ENCODE assay signal across 8 mouse cellular contexts in genomic region chr16:34571931-34572405, GRCm38 (mm10). TPM values are rescaled to one million over a fixed set of nuclear protein-coding genes. Genes with fewer than 3 reads are reported as not detected.
A peak's percentile ranks its signal among the peaks of the same experiment; 100 is the strongest.
DNase-seq lines count a peak whose midpoint lies in the region; ATAC-seq lines count a peak whose summit lies in the region.

No protein-coding gene starts in this region.

- no peak for ATAC-seq in heart, embryonic 11.5 days (replicated peaks; ENCODE audit: insufficient number of reproducible peaks, low FRiP score, low TSS enrichment)
- ATAC-seq in limb, embryonic 11.5 days (ENCODE audit: insufficient number of reproducible peaks, low FRiP score, low TSS enrichment, low read depth) = no peak; the same call in 1 of the 2 replicates
- no peak for ATAC-seq in neural tube, embryonic 15.5 days (ENCODE audit: low FRiP score)

- peak; percentile 92 for DNase-seq in heart, adult 11 months
- DNase-seq in heart, postnatal 25 days (ENCODE audit: low spot score) = no peak
- peak; percentile 34 for DNase-seq in NIH3T3 (ENCODE audit: low read depth)
- peak; percentile 70 for DNase-seq in limb, embryonic 11.5 days (ENCODE audit: low spot score)
- no peak for DNase-seq in urinary bladder, postnatal 4 days (ENCODE audit: low spot score in 2 of 2)
- no peak for DNase-seq in layer of hippocampus, postnatal 25 days (ENCODE audit: extremely low spot score in 1 of 2, low spot score in 1 of 2)

- H3K4me1 ChIP-seq in heart, embryonic 11.5 days (ENCODE audit: control insufficient read depth, insufficient read depth, low read length) = peaks cover 10% of the 10 kb centered on the region
- H3K4me1 ChIP-seq in limb, embryonic 11.5 days (ENCODE audit: control insufficient read depth, insufficient read depth, low read length) = peaks cover 6% of the 10 kb centered on the region; the same call in 1 of the 2 replicates
- peaks cover 32% of the 10 kb centered on the region for H3K4me1 ChIP-seq in neural tube, embryonic 15.5 days

- peaks cover 2% of the 10 kb centered on the region; the same call in 1 of the 2 replicates for H3K36me3 ChIP-seq in heart, embryonic 11.5 days (ENCODE audit: control insufficient read depth, insufficient read depth, low read length)
- H3K36me3 ChIP-seq in limb, embryonic 11.5 days (ENCODE audit: control insufficient read depth, insufficient read depth, low read length) = no peaks in the 10 kb centered on the region
- no peaks in the 10 kb centered on the region for H3K36me3 ChIP-seq in neural tube, embryonic 15.5 days

- H3K4me2 ChIP-seq in heart, embryonic 11.5 days = peak overlapping the region; percentile 92
- peak overlapping the region; percentile 93 for H3K4me2 ChIP-seq in limb, embryonic 11.5 days (ENCODE audit: low read depth, severe bottlenecking)
- peak overlapping the region; percentile 62 for H3K4me2 ChIP-seq in neural tube, embryonic 15.5 days

- H3K27me3 ChIP-seq in heart, embryonic 11.5 days (ENCODE audit: control insufficient read depth, insufficient read depth, low read length) = peaks cover 12% of the 10 kb centered on the region
- H3K27me3 ChIP-seq in limb, embryonic 11.5 days (ENCODE audit: control insufficient read depth, insufficient read depth, low read length) = no peaks in the 10 kb centered on the region
- no peaks in the 10 kb centered on the region for H3K27me3 ChIP-seq in neural tube, embryonic 15.5 days (replicated peaks)

- no peaks in the 10 kb centered on the region for H3K9me3 ChIP-seq in heart, embryonic 11.5 days (replicated peaks; ENCODE audit: control insufficient read depth, low read length)
- H3K9me3 ChIP-seq in limb, embryonic 11.5 days (ENCODE audit: control insufficient read depth, low read length) = no peaks in the 10 kb centered on the region
- H3K9me3 ChIP-seq in neural tube, embryonic 15.5 days (replicated peaks) = no peaks in the 10 kb centered on the region

- intact Hi-C loops in heart, postnatal 25 days (cut with DNase I) = loop anchor here (2.0 to 5.0 kb wide), 3 partner anchors 39 to 225 kb away; no protein-coding TSS in a partner anchor

- WGBS in heart, embryonic 11.5 days (ENCODE audit: insufficient replicate concordance) = 1% methylated on average over 10 of the region's 10 CpGs
- WGBS in limb, embryonic 11.5 days = under 1% methylated on average over 10 of the region's 10 CpGs
- WGBS in neural tube, embryonic 15.5 days = under 1% methylated on average over 10 of the region's 10 CpGs

- H3K9ac ChIP-seq in heart, embryonic 11.5 days (ENCODE audit: low read depth, low read length) = peak overlapping the region; percentile 91
- H3K9ac ChIP-seq in limb, embryonic 11.5 days (ENCODE audit: low read length) = peak overlapping the region; percentile 96
- H3K9ac ChIP-seq in neural tube, embryonic 15.5 days (replicated peaks) = peak overlapping the region; percentile 98

- H3K4me3 ChIP-seq in heart, embryonic 11.5 days (ENCODE audit: low read depth, low read length) = peak overlapping the region; percentile 61
- H3K4me3 ChIP-seq in limb, embryonic 11.5 days (ENCODE audit: low read depth, low read length) = peak overlapping the region; percentile 88
- H3K4me3 ChIP-seq in neural tube, embryonic 15.5 days (replicated peaks) = peak overlapping the region; percentile 92

- H3K27ac ChIP-seq in heart, embryonic 11.5 days (ENCODE audit: low read depth, low read length) = no peak overlapping the region
- no peak overlapping the region for H3K27ac ChIP-seq in limb, embryonic 11.5 days (replicated peaks; ENCODE audit: low read depth, low read length)
- H3K27ac ChIP-seq in neural tube, embryonic 15.5 days (replicated peaks) = peak overlapping the region; percentile 98; the same call in 1 of the 2 replicates

RNA-seq across cellular contexts. Expression of gene Kalrn, which starts 1.4 kb away (rescaled TPM):
- total RNA-seq in heart, postnatal 25 days (2021) = 10 to 100 TPM; 26.6 to 31.3 TPM
- 23.0 and 23.6 TPM in 2 replicates for polyA plus RNA-seq in heart, embryonic 11.5 days (2014; fragmentation: Nextera tagmentation; extraction: Ambion mirVana)
- polyA plus RNA-seq in limb, embryonic 11.5 days (2014; fragmentation: Nextera tagmentation; extraction: Ambion mirVana) = 9.5 and 11.5 TPM in 2 replicates
- 20.0 and 23.7 TPM in 2 replicates for polyA plus RNA-seq in neural tube, embryonic 15.5 days (2015; fragmentation: Nextera tagmentation; extraction: Ambion mirVana)
- 100 to 1,000 TPM; 456 to 578 TPM for total RNA-seq in layer of hippocampus, postnatal 25 days (2021)

Comparison
In these comparisons a context has a peak if more than half of its experiments do, and no peak if none do; other contexts are left out.
1. DNase-seq: peak in heart, adult 11 months (single experiment), NIH3T3 (single experiment) and limb, embryonic 11.5 days (single experiment); none in heart, postnatal 25 days (single experiment), urinary bladder, postnatal 4 days (0 of 2) and layer of hippocampus, postnatal 25 days (0 of 2).
2. Peak in every context shown above with its lines, with median percentiles within 50 percentile points of each other: H3K4me2 ChIP-seq, H3K4me3 ChIP-seq and H3K9ac ChIP-seq.